Mouse (Mus musculus): ENCODE data around the gene Wwox. TPM values are rescaled to one million over a fixed set of nuclear protein-coding genes. Genes with fewer than 3 reads are reported as not detected.
A peak's percentile ranks its signal among the peaks of the same experiment; 100 is the strongest.

The Wwox gene
- polyA plus RNA-seq, 1 experiment from 2014 or later, result 13.3 TPM

DNA sequence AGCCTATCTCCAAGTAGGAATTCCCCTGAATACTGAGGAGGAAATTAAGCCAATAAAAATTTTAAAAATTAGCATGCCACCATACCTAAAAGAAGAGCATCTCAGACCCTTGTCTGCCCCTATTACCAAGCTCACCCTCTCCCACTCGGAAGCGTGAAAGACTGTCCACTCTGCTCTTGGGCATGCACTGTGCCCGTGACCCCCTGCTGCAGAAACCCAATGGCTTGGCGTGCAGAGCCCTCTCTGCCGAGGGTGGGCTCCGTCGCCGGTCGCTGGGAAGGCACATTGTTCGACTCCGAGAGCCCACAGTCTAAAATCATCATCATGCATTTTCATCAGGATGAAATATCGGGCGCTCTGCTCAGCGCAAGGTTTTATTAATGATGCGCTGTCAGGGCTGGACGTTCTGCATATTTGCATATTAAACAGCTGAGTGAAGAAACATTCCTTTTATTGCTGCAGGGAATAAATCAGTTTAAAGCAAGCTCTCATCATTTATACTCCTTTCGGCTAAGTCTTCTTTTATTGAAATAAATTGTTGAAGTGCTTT, 471.7 kb downstream of the Wwox start:
- WGBS, result 20% methylated on average over 17 of the region's 17 CpGs
- H3K9me3 ChIP-seq (replicated peaks; ENCODE audit: control insufficient read depth, low read length, poor library complexity, severe bottlenecking), result no peaks in the 10 kb centered on the region

DNA sequence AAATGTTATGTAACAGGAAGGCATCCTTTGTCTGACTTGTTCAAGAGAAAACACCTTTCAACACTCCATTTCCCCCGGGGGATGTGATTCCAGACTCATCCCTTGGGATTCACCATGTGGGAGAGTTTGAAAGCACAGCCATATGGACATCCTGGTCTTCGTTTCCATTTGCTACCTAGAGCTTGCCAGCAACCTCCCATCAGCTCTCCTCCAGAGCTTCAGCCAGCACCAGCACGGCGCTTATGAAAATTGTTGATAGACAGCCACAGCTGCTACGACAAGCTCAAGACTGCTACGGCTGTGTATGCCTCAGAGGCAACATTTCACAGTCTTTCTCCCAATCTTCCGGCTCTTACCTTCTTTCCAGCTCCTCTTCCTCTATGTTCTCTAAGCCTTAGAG, 484.2 kb downstream of the Wwox start:
- 75% methylated on average over 7 of the region's 7 CpGs for WGBS
- H3K27ac ChIP-seq (ENCODE audit: low read length), result no peak overlapping the region
- H3K4me2 ChIP-seq (ENCODE audit: low read length), result no peak overlapping the region
- no peak overlapping the region for H3K9ac ChIP-seq (ENCODE audit: low read depth, low read length)
- H3K9me3 ChIP-seq (replicated peaks; ENCODE audit: control insufficient read depth, low read length, poor library complexity, severe bottlenecking), result no peaks in the 10 kb centered on the region
- no peak for ATAC-seq
- no peaks in the 10 kb centered on the region for H3K4me1 ChIP-seq (ENCODE audit: control insufficient read depth, insufficient read depth, low read length)
- peaks cover 3% of the 10 kb centered on the region; the same call in 1 of the 2 replicates for H3K27me3 ChIP-seq (ENCODE audit: control insufficient read depth, insufficient read depth, low read depth, low read length)
- H3K36me3 ChIP-seq (ENCODE audit: control insufficient read depth, insufficient read depth, low read length), result no peaks in the 10 kb centered on the region
- H3K4me3 ChIP-seq (ENCODE audit: low read depth, low read length), result no peak overlapping the region

More for the DNA sequence above, 471.7 kb downstream of the Wwox start:
- ATAC-seq, result peak; percentile 48; the same call in 1 of the 2 replicates
- Histone ChIP-seq H3K36me3 (ENCODE audit: control insufficient read depth, insufficient read depth, low read length) (no peaks in the 10 kb centered on the region), H3K27ac (ENCODE audit: low read length) (no peak overlapping the region), H3K4me3 (ENCODE audit: low read depth, low read length) (peak overlapping the region; percentile 8; the same call in 1 of the 2 replicates), H3K27me3 (ENCODE audit: control insufficient read depth, insufficient read depth, low read depth, low read length) (no peaks in the 10 kb centered on the region; the same call in none of the 2 replicates), H3K4me1 (ENCODE audit: control insufficient read depth, insufficient read depth, low read length) (peaks cover 9% of the 10 kb centered on the region; the same call in 1 of the 2 replicates), H3K4me2 (ENCODE audit: low read length) (peak overlapping the region; percentile 43), H3K9ac (ENCODE audit: low read depth, low read length) (0 out of 2 replicates have a peak overlapping the region, but pooled peaks have one; percentile 32)

DNA sequence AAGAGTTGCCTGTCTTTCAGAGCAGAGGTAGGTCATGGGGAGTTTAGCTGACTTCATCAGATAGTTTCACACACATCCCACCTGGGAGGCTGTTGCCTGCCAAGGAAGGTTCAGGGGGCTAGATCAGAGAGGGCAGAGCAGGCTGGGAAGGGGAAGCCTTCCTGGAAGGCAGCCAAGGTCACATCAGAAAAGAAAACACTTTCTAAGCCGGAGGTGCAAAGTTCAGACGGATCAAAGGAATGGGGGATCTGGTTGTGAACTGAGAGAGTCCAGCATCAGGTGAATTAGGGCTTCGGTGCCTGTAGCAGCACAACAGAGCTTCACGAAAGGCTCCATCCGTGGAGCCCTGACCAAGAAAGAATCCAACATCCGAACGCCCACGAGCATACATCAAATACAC, 488.0 kb downstream of the Wwox start:
- WGBS, result 72% methylated on average over 8 of the region's 8 CpGs
- Histone ChIP-seq H3K36me3 (ENCODE audit: control insufficient read depth, insufficient read depth, low read length) (no peaks in the 10 kb centered on the region), H3K9ac (ENCODE audit: low read depth, low read length) (no peak overlapping the region), H3K4me3 (ENCODE audit: low read depth, low read length) (no peak overlapping the region), H3K9me3 (replicated peaks; ENCODE audit: control insufficient read depth, low read length, poor library complexity, severe bottlenecking) (no peaks in the 10 kb centered on the region), H3K4me2 (ENCODE audit: low read length) (no peak overlapping the region), H3K27ac (ENCODE audit: low read length) (no peak overlapping the region), H3K27me3 (ENCODE audit: control insufficient read depth, insufficient read depth, low read depth, low read length) (peaks cover 21% of the 10 kb centered on the region), H3K4me1 (ENCODE audit: control insufficient read depth, insufficient read depth, low read length) (peaks cover 3% of the 10 kb centered on the region; the same call in 1 of the 2 replicates)
- no peak for ATAC-seq

DNA sequence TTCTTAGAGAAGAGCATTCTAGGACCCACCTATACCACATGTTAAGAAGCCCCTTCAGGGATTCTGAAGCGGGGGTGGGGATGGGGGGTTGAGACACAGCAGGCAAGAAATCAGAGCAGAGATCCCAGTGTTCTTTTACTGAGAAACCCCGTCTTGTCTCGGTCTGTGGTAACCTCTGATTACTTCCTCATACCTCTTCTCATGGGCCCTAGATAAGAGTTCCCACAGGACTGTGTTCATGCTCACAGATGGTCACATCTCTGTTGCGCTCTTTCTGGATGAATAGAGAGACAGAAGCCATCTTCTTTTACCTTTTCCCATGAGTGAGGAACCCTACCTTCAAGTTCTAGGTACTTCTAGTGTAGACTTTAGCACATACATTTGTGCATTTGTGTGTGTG, 488.5 kb downstream of the Wwox start:
- peaks cover 21% of the 10 kb centered on the region for H3K27me3 ChIP-seq (ENCODE audit: control insufficient read depth, insufficient read depth, low read depth, low read length)
- H3K36me3 ChIP-seq (ENCODE audit: control insufficient read depth, insufficient read depth, low read length), result no peaks in the 10 kb centered on the region
- H3K27ac ChIP-seq (ENCODE audit: low read length), result no peak overlapping the region
- H3K4me1 ChIP-seq (ENCODE audit: control insufficient read depth, insufficient read depth, low read length), result peaks cover 5% of the 10 kb centered on the region; the same call in 1 of the 2 replicates
- H3K4me3 ChIP-seq (ENCODE audit: low read depth, low read length), result no peak overlapping the region
- no peak for ATAC-seq
- WGBS, result 91% methylated on average over 4 of the region's 4 CpGs
- H3K9me3 ChIP-seq (replicated peaks; ENCODE audit: control insufficient read depth, low read length, poor library complexity, severe bottlenecking), result no peaks in the 10 kb centered on the region
- H3K9ac ChIP-seq (ENCODE audit: low read depth, low read length), result no peak overlapping the region
- no peak overlapping the region for H3K4me2 ChIP-seq (ENCODE audit: low read length)

DNA sequence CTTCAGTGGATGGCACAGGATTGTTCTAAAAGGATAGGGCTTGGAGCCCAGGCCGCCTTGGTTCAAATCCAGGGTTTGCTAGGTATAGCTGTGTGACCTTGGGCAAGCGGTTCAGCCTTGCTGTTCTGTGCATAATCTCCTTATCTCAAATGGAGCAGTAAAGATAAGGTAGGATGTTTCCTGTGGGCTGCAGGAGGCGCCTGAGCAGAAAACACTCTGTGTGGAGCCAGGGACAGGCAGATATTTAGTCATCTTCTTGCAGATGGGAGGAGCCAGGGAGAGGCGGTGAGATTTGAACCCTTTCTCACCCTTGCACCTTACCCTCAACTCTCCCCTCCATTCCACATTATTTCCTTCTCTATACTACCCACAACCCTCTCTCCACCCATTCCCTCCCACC, 490.1 kb downstream of the Wwox start:
- Histone ChIP-seq H3K4me1 (ENCODE audit: control insufficient read depth, insufficient read depth, low read length) (peaks cover 5% of the 10 kb centered on the region; the same call in 1 of the 2 replicates), H3K36me3 (ENCODE audit: control insufficient read depth, insufficient read depth, low read length) (no peaks in the 10 kb centered on the region), H3K9me3 (replicated peaks; ENCODE audit: control insufficient read depth, low read length, poor library complexity, severe bottlenecking) (no peaks in the 10 kb centered on the region), H3K4me3 (ENCODE audit: low read depth, low read length) (no peak overlapping the region), H3K27me3 (ENCODE audit: control insufficient read depth, insufficient read depth, low read depth, low read length) (peaks cover 18% of the 10 kb centered on the region), H3K27ac (ENCODE audit: low read length) (no peak overlapping the region), H3K4me2 (ENCODE audit: low read length) (no peak overlapping the region), H3K9ac (ENCODE audit: low read depth, low read length) (no peak overlapping the region)
- 97% methylated on average over 4 of the region's 4 CpGs for WGBS
- ATAC-seq, result no peak

DNA sequence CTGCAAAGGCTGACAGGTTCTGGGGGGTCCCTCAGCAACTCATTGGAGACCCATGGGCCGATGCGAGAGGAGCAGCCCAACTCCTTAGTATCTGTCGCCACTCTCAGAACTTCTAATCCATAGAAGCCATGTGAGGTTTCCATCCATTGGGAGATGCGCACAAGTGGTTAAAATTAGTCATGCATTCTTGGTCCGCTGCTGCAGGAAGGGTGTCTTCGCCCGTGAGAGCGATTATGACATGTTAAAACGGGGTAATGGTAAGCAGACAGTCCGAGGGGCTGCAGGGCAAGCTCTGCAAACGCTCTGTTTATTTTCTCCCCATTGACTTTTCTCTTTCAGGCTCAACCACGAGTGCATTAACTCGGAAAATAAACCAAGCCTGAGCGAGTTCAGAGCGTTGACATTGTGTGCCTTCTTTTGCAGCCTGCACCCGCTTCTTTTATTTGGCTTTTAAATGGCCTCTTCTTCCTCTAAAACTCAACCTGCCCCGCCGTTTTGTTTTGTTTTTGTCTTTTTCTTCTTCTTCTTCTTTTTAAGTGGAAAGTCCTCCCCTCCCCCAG, 492.7 kb downstream of the Wwox start:
- Histone ChIP-seq H3K27me3 (ENCODE audit: control insufficient read depth, insufficient read depth, low read depth, low read length) (peaks cover 18% of the 10 kb centered on the region), H3K27ac (ENCODE audit: low read length) (no peak overlapping the region), H3K4me1 (ENCODE audit: control insufficient read depth, insufficient read depth, low read length) (peaks cover 5% of the 10 kb centered on the region; the same call in 1 of the 2 replicates), H3K9ac (ENCODE audit: low read depth, low read length) (no peak overlapping the region), H3K4me2 (ENCODE audit: low read length) (peak overlapping the region; percentile 44), H3K4me3 (ENCODE audit: low read depth, low read length) (no peak overlapping the region; the same call in 1 of the 2 replicates), H3K36me3 (ENCODE audit: control insufficient read depth, insufficient read depth, low read length) (no peaks in the 10 kb centered on the region), H3K9me3 (replicated peaks; ENCODE audit: control insufficient read depth, low read length, poor library complexity, severe bottlenecking) (no peaks in the 10 kb centered on the region)
- no peak for ATAC-seq
- WGBS, result 13% methylated on average over 18 of the region's 18 CpGs

DNA sequence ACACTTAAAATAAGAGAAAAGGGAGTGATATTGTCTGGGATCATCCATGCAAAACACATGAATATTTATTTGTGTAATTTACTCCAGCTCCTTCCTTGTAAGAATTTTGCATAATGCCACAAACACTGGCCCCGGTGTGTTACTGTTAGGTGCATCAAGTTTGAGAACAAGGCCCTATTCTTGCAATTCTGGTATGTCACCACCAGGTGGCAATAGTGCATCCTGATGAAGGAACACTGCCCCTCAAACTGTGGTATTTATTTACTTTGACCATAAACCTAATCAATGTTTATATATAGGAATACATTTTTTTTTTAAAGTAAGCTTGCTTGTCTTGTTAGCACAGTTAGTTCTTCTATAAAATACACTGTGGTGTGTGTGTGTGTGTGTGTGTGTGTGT, 493.8 kb downstream of the Wwox start:
- Histone ChIP-seq H3K9ac (ENCODE audit: low read depth, low read length) (no peak overlapping the region), H3K4me1 (ENCODE audit: control insufficient read depth, insufficient read depth, low read length) (peaks cover 5% of the 10 kb centered on the region; the same call in 1 of the 2 replicates), H3K27ac (ENCODE audit: low read length) (no peak overlapping the region), H3K4me3 (ENCODE audit: low read depth, low read length) (no peak overlapping the region), H3K27me3 (ENCODE audit: control insufficient read depth, insufficient read depth, low read depth, low read length) (peaks cover 18% of the 10 kb centered on the region), H3K4me2 (ENCODE audit: low read length) (no peak overlapping the region), H3K36me3 (ENCODE audit: control insufficient read depth, insufficient read depth, low read length) (no peaks in the 10 kb centered on the region), H3K9me3 (replicated peaks; ENCODE audit: control insufficient read depth, low read length, poor library complexity, severe bottlenecking) (no peaks in the 10 kb centered on the region)
- no peak for ATAC-seq
- WGBS, result 62% methylated on average over 1 of the region's 1 CpGs

DNA sequence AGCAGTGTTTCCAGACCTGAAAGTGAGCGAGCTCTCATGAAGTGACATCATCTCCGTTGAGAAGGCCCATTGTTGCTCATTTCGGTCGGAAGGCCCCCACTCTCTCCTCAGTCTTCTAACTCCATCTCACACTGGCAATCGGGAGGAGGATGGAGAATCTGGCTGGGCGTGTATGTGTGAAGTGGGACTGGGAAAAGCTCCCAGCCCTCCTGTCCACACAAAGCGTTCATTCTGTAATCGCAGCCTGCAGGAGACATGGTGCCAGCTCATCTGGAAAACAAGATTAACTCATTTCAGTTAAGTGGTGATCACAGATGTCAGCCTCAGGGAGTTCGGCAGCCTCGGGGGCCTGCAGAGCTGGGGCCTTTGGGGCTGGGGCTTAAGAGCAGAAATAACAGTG, 497.4 kb downstream of the Wwox start:
- no peak for ATAC-seq
- 8% methylated on average over 10 of the region's 10 CpGs for WGBS
- Histone ChIP-seq H3K4me1 (ENCODE audit: control insufficient read depth, insufficient read depth, low read length) (peaks cover 5% of the 10 kb centered on the region; the same call in 1 of the 2 replicates), H3K9me3 (replicated peaks; ENCODE audit: control insufficient read depth, low read length, poor library complexity, severe bottlenecking) (no peaks in the 10 kb centered on the region), H3K27ac (ENCODE audit: low read length) (no peak overlapping the region), H3K27me3 (ENCODE audit: control insufficient read depth, insufficient read depth, low read depth, low read length) (no peaks in the 10 kb centered on the region; the same call in 1 of the 2 replicates), H3K9ac (ENCODE audit: low read depth, low read length) (no peak overlapping the region), H3K36me3 (ENCODE audit: control insufficient read depth, insufficient read depth, low read length) (no peaks in the 10 kb centered on the region), H3K4me3 (ENCODE audit: low read depth, low read length) (no peak overlapping the region), H3K4me2 (ENCODE audit: low read length) (no peak overlapping the region)

DNA sequence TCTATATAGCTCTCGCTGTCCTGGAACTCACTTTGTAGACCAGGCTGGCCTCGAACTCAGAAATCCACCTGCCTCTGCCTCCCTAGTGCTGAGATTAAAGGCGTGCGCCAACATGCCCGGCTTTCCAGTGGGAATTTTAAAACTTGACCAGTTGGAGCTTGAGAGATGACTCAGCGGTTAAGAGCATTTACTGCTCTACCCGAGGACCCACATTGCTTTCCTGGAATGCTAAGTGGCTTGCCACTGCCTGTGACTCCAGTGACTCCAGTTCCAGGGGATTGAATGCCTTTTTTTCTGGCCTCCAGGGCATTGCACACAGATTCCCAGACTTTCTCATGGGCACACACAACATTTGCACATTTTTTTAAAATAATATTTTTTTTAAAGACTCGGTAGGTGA, 499.9 kb downstream of the Wwox start:
- H3K4me2 ChIP-seq (ENCODE audit: low read length), result no peak overlapping the region
- no peak for ATAC-seq
- WGBS, result 91% methylated on average over 8 of the region's 8 CpGs
- H3K4me1 ChIP-seq (ENCODE audit: control insufficient read depth, insufficient read depth, low read length), result no peaks in the 10 kb centered on the region
- no peaks in the 10 kb centered on the region; the same call in 1 of the 2 replicates for H3K27me3 ChIP-seq (ENCODE audit: control insufficient read depth, insufficient read depth, low read depth, low read length)
- H3K4me3 ChIP-seq (ENCODE audit: low read depth, low read length), result no peak overlapping the region
- H3K9me3 ChIP-seq (replicated peaks; ENCODE audit: control insufficient read depth, low read length, poor library complexity, severe bottlenecking), result no peaks in the 10 kb centered on the region
- H3K27ac ChIP-seq (ENCODE audit: low read length), result no peak overlapping the region
- H3K9ac ChIP-seq (ENCODE audit: low read depth, low read length), result no peak overlapping the region
- H3K36me3 ChIP-seq (ENCODE audit: control insufficient read depth, insufficient read depth, low read length), result no peaks in the 10 kb centered on the region

Measured in midbrain, embryonic 16.5 days (tissue).